In the genomic region with DNA sequence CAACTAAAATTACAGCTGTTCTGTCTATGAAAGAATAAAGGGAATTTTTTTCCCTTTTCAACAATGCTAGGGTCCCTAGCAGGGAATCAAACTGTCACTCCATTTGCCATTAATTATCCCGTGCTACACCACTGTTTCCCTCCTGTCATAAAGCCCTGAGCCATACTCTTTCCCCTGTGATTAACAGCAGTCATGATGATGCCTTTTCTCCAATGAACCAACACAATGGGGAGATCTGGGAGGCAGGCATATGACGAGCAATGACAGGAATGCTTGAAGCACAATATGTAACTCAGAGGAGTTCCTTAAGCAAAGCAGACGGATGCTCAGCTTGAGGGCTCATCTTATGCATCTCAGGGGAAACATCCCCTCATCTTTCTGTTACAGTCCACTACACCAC, we compare ENCODE assay signal across 24 mouse cellular contexts.
DNase-seq lines count a peak whose midpoint lies in the region; ATAC-seq lines count a peak whose summit lies in the region.
"Had no signal": no experiment of that assay in that cellular context is flagged by ENCODE, and none has a peak within 500 bp of the region (broad histone marks: within the 10 kb centered on the region; RNA-seq: fewer than 3 reads in every experiment).

No protein-coding gene starts in this region.

- no peaks in the 10 kb centered on the region for H3K36me3 ChIP-seq in midbrain, embryonic 14.5 days (ENCODE audit: control insufficient read depth, insufficient read depth, low read length)
- H3K36me3 ChIP-seq in midbrain, embryonic 10.5 days, result no peaks in the 10 kb centered on the region
- H3K36me3 ChIP-seq in forebrain, embryonic 15.5 days, result no peaks in the 10 kb centered on the region
- H3K36me3 ChIP-seq: limb, embryonic 12.5 days; neural tube, embryonic 15.5 days had no signal

- 33% methylated on average over 3 of the region's 3 CpGs for WGBS in midbrain, embryonic 14.5 days
- WGBS in midbrain, embryonic 10.5 days, result 85% methylated on average over 3 of the region's 3 CpGs
- 33% methylated on average over 3 of the region's 3 CpGs for WGBS in forebrain, embryonic 15.5 days

- DNase-seq in heart, adult 11 months, result peak; percentile 48
- DNase-seq in heart, postnatal 25 days (ENCODE audit: low spot score), result no peak
- DNase-seq in midbrain, embryonic 14.5 days, result peak; percentile 45
- no peak for DNase-seq in midbrain, embryonic 10.5 days (ENCODE audit: low spot score)
- no peak for DNase-seq in kidney, adult 11 months
- no peak for DNase-seq in layer of hippocampus, postnatal 25 days (ENCODE audit: extremely low spot score in 1 of 2, low spot score in 1 of 2)
- DNase-seq: cerebellum, adult 11-12 months; cerebellum, postnatal 10 days; gastrocnemius, postnatal 36 days; heart, postnatal 36 days; kidney, adult 8-10 months; kidney, postnatal 10 days; layer of hippocampus, postnatal 36 days; liver, postnatal 0 days; thymus, adult 2 months had no signal

- 0 out of 2 replicates have a peak overlapping the region, but pooled peaks have one; percentile 20 for H3K27ac ChIP-seq in midbrain, embryonic 14.5 days (replicated peaks; ENCODE audit: low read depth, low read length)
- no peak overlapping the region for H3K27ac ChIP-seq in midbrain, embryonic 10.5 days (replicated peaks)
- peak overlapping the region; percentile 25; the same call in 1 of the 2 replicates for H3K27ac ChIP-seq in forebrain, embryonic 15.5 days (replicated peaks)
- H3K27ac ChIP-seq: limb, embryonic 12.5 days; macrophage; neural tube, embryonic 15.5 days; stomach, postnatal 0 days had no signal

- no peak for ATAC-seq in midbrain, embryonic 14.5 days (ENCODE audit: low FRiP score, low TSS enrichment)
- peak; percentile 67 for ATAC-seq in forebrain, embryonic 15.5 days (replicated peaks)
- ATAC-seq: liver, postnatal 0 days; lung, postnatal 0 days; Patski had no signal

- 0 out of 2 replicates have a peak, but pooled peaks cover under 1% of the 10 kb centered on the region for H3K4me1 ChIP-seq in midbrain, embryonic 14.5 days (ENCODE audit: control insufficient read depth, insufficient read depth, low read length)
- peaks cover 3% of the 10 kb centered on the region; the same call in 1 of the 2 replicates for H3K4me1 ChIP-seq in midbrain, embryonic 10.5 days
- H3K4me1 ChIP-seq in forebrain, embryonic 15.5 days, result peaks cover 41% of the 10 kb centered on the region

- no peaks in the 10 kb centered on the region for H3K9me3 ChIP-seq in midbrain, embryonic 14.5 days (ENCODE audit: control insufficient read depth, low read length)
- no peaks in the 10 kb centered on the region for H3K9me3 ChIP-seq in midbrain, embryonic 10.5 days (replicated peaks)
- H3K9me3 ChIP-seq in forebrain, embryonic 15.5 days, result no peaks in the 10 kb centered on the region
- H3K9me3 ChIP-seq: limb, embryonic 12.5 days; neural tube, embryonic 15.5 days had no signal

- intact Hi-C loops in heart, postnatal 25 days (cut with DNase I), result no loop called here

- H3K27me3 ChIP-seq in midbrain, embryonic 14.5 days (ENCODE audit: control insufficient read depth, insufficient read depth, low read length), result no peaks in the 10 kb centered on the region
- H3K27me3 ChIP-seq in midbrain, embryonic 10.5 days (ENCODE audit: low read depth, poor library complexity, severe bottlenecking), result no peaks in the 10 kb centered on the region
- no peaks in the 10 kb centered on the region for H3K27me3 ChIP-seq in forebrain, embryonic 15.5 days
- H3K27me3 ChIP-seq: limb, embryonic 12.5 days; neural tube, embryonic 15.5 days; Patski had no signal

- H3K4me2 ChIP-seq in midbrain, embryonic 14.5 days (ENCODE audit: low read length), result no peak overlapping the region
- H3K4me2 ChIP-seq in forebrain, embryonic 15.5 days (replicated peaks), result no peak overlapping the region
- H3K4me2 ChIP-seq: limb, embryonic 12.5 days; liver, embryonic 11.5 days; neural tube, embryonic 15.5 days had no signal

- no peak overlapping the region for H3K9ac ChIP-seq in midbrain, embryonic 14.5 days (replicated peaks; ENCODE audit: low read length)
- H3K9ac ChIP-seq in forebrain, embryonic 15.5 days (replicated peaks), result no peak overlapping the region
- H3K9ac ChIP-seq: limb, embryonic 12.5 days; liver, postnatal 0 days; neural tube, embryonic 15.5 days had no signal

- H3K4me3 ChIP-seq in midbrain, embryonic 14.5 days (replicated peaks; ENCODE audit: low read depth, low read length), result no peak overlapping the region
- H3K4me3 ChIP-seq in midbrain, embryonic 10.5 days, result no peak overlapping the region
- H3K4me3 ChIP-seq in forebrain, embryonic 15.5 days, result no peak overlapping the region
- H3K4me3 ChIP-seq: limb, embryonic 12.5 days; myocyte; neural tube, embryonic 15.5 days had no signal

Comparison
In these comparisons a context has a peak if more than half of its experiments do, and no peak if none do; other contexts are left out.
1. DNase-seq: peak in heart, adult 11 months (single experiment) and midbrain, embryonic 14.5 days (single experiment); none in heart, postnatal 25 days (single experiment), midbrain, embryonic 10.5 days (single experiment), kidney, adult 11 months (single experiment) and layer of hippocampus, postnatal 25 days (0 of 2).